14 mouse cellular contexts compared by ENCODE assay signal in genomic region chr17:56537912-56538311, GRCm38 (mm10). TPM values are rescaled to one million over a fixed set of nuclear protein-coding genes. Genes with fewer than 3 reads are reported as not detected.
DNase-seq lines count a peak whose midpoint lies in the region; ATAC-seq lines count a peak whose summit lies in the region.
"Had no signal": no experiment of that assay in that cellular context is flagged by ENCODE, and none has a peak within 500 bp of the region (broad histone marks: within the 10 kb centered on the region; RNA-seq: fewer than 3 reads in every experiment).

No protein-coding gene starts in this region.

- no peaks in the 10 kb centered on the region for H3K36me3 ChIP-seq in heart, embryonic 12.5 days
- no peaks in the 10 kb centered on the region for H3K36me3 ChIP-seq in forebrain, embryonic 12.5 days (replicated peaks)
- H3K36me3 ChIP-seq in midbrain, embryonic 11.5 days (ENCODE audit: control insufficient read depth, insufficient read depth, low read length) = no peaks in the 10 kb centered on the region
- H3K36me3 ChIP-seq: limb, embryonic 13.5 days had no signal

- H3K9ac ChIP-seq in heart, embryonic 12.5 days = no peak overlapping the region
- H3K9ac ChIP-seq in forebrain, embryonic 12.5 days = no peak overlapping the region
- no peak overlapping the region for H3K9ac ChIP-seq in midbrain, embryonic 11.5 days (ENCODE audit: low read length)
- H3K9ac ChIP-seq: limb, embryonic 13.5 days had no signal

- H3K4me1 ChIP-seq in heart, embryonic 12.5 days (replicated peaks) = 0 out of 2 replicates have a peak, but pooled peaks cover 7% of the 10 kb centered on the region
- peaks cover 57% of the 10 kb centered on the region for H3K4me1 ChIP-seq in forebrain, embryonic 12.5 days
- peaks cover 14% of the 10 kb centered on the region for H3K4me1 ChIP-seq in midbrain, embryonic 11.5 days (ENCODE audit: control insufficient read depth, insufficient read depth, low read length)
- H3K4me1 ChIP-seq: limb, embryonic 13.5 days had no signal

- H3K27me3 ChIP-seq in heart, embryonic 12.5 days (replicated peaks) = peaks cover 15% of the 10 kb centered on the region; the same call in 1 of the 2 replicates
- H3K27me3 ChIP-seq in forebrain, embryonic 12.5 days = no peaks in the 10 kb centered on the region
- no peaks in the 10 kb centered on the region for H3K27me3 ChIP-seq in midbrain, embryonic 11.5 days (ENCODE audit: control insufficient read depth, insufficient read depth, low read length)
- H3K27me3 ChIP-seq: limb, embryonic 13.5 days had no signal

- intact Hi-C loops in heart, postnatal 36 days (cut with DNase I) = no loop called here

- H3K4me3 ChIP-seq in heart, embryonic 12.5 days = no peak overlapping the region
- no peak overlapping the region for H3K4me3 ChIP-seq in forebrain, embryonic 12.5 days (replicated peaks)
- H3K4me3 ChIP-seq in midbrain, embryonic 11.5 days (ENCODE audit: low read depth, low read length) = no peak overlapping the region
- H3K4me3 ChIP-seq: limb, embryonic 13.5 days had no signal

- no peak overlapping the region for H3K4me2 ChIP-seq in heart, embryonic 12.5 days
- no peak overlapping the region for H3K4me2 ChIP-seq in forebrain, embryonic 12.5 days
- H3K4me2 ChIP-seq in midbrain, embryonic 11.5 days = no peak overlapping the region
- H3K4me2 ChIP-seq: limb, embryonic 13.5 days had no signal

- H3K27ac ChIP-seq in heart, embryonic 12.5 days (ENCODE audit: poor library complexity, severe bottlenecking) = no peak overlapping the region
- H3K27ac ChIP-seq in forebrain, embryonic 12.5 days = peak overlapping the region; percentile 74
- no peak overlapping the region for H3K27ac ChIP-seq in midbrain, embryonic 11.5 days (ENCODE audit: low read depth, low read length)
- H3K27ac ChIP-seq: limb, embryonic 13.5 days had no signal

- H3K9me3 ChIP-seq in heart, embryonic 12.5 days (replicated peaks) = no peaks in the 10 kb centered on the region
- H3K9me3 ChIP-seq in forebrain, embryonic 12.5 days = no peaks in the 10 kb centered on the region
- no peaks in the 10 kb centered on the region for H3K9me3 ChIP-seq in midbrain, embryonic 11.5 days (ENCODE audit: control insufficient read depth, low read length)
- H3K9me3 ChIP-seq: limb, embryonic 13.5 days had no signal

- DNase-seq in heart, postnatal 4 days = peak; percentile 19
- peak; percentile 84 for DNase-seq in Muller cell, postnatal 12 days (ENCODE audit: inconsistent ontology term)
- no peak for DNase-seq in midbrain, embryonic 11.5 days (ENCODE audit: low spot score, missing footprints)
- no peak for DNase-seq in spleen, adult 12 weeks (ENCODE audit: low spot score)
- no peak for DNase-seq in urinary bladder, adult 18-20 months (ENCODE audit: low spot score in 2 of 2)
- no peak for DNase-seq in heart, postnatal 36 days
- DNase-seq: kidney, postnatal 10 days; spleen, adult 18-20 months; thymus, postnatal 4 days had no signal

- ATAC-seq in heart, embryonic 12.5 days (ENCODE audit: insufficient number of reproducible peaks, low FRiP score) = no peak
- ATAC-seq in forebrain, embryonic 12.5 days (ENCODE audit: low FRiP score) = peak; percentile 62
- ATAC-seq in midbrain, embryonic 11.5 days (ENCODE audit: low FRiP score) = peak; percentile 59

- 18% methylated on average over 8 of the region's 8 CpGs for WGBS in heart, embryonic 12.5 days
- 5% methylated on average over 8 of the region's 8 CpGs for WGBS in forebrain, embryonic 12.5 days
- 10% methylated on average over 8 of the region's 8 CpGs for WGBS in midbrain, embryonic 11.5 days

RNA-seq across cellular contexts. Expression of gene Gm20219, which starts 16.3 kb away (rescaled TPM):
- total RNA-seq in heart, postnatal 4 days (2021) = under 1 TPM; 0.54 to 0.71 TPM
- polyA plus RNA-seq in heart, embryonic 12.5 days (2016; fragmentation: Nextera tagmentation; extraction: Ambion mirVana) = 0.35 and 0.40 TPM in 2 replicates
- polyA plus RNA-seq in forebrain, embryonic 12.5 days (2016; fragmentation: Nextera tagmentation; extraction: Ambion mirVana) = 0.87 and 1.4 TPM in 2 replicates
- polyA plus RNA-seq in midbrain, embryonic 11.5 days (2014; fragmentation: Nextera tagmentation; extraction: Ambion mirVana) = 0.45 and 0.58 TPM in 2 replicates
- under 1 TPM in 1 of 2 experiments, not detected in 1; 0.22 TPM for total RNA-seq in heart, postnatal 36 days (2021)

RNA-seq across cellular contexts. Expression of gene Znrf4, which starts 25.7 kb away (rescaled TPM):
- total RNA-seq in heart, postnatal 4 days (2021) = not detected
- not detected in 2 replicates for polyA plus RNA-seq in heart, embryonic 12.5 days (2016; fragmentation: Nextera tagmentation; extraction: Ambion mirVana)
- polyA plus RNA-seq in forebrain, embryonic 12.5 days (2016; fragmentation: Nextera tagmentation; extraction: Ambion mirVana) = not detected in 2 replicates
- polyA plus RNA-seq in midbrain, embryonic 11.5 days (2014; fragmentation: Nextera tagmentation; extraction: Ambion mirVana) = not detected in 2 replicates
- not detected for total RNA-seq in heart, postnatal 36 days (2021)
- total RNA-seq: gastrocnemius, adult 18-20 months; megakaryocyte-erythroid progenitor cell, adult 5-6 weeks had no signal
- polyA plus RNA-seq: limb, embryonic 13.5 days had no signal

RNA-seq across cellular contexts. Expression of gene Safb2, which starts 46.5 kb away (rescaled TPM):
- total RNA-seq in heart, postnatal 4 days (2021) = 10 to 100 TPM; 69.2 to 70.0 TPM
- 61.1 and 61.2 TPM in 2 replicates for polyA plus RNA-seq in heart, embryonic 12.5 days (2016; fragmentation: Nextera tagmentation; extraction: Ambion mirVana)
- 100 and 104 TPM in 2 replicates for polyA plus RNA-seq in forebrain, embryonic 12.5 days (2016; fragmentation: Nextera tagmentation; extraction: Ambion mirVana)
- polyA plus RNA-seq in midbrain, embryonic 11.5 days (2014; fragmentation: Nextera tagmentation; extraction: Ambion mirVana) = 45.8 and 46.5 TPM in 2 replicates
- total RNA-seq in heart, postnatal 36 days (2021) = 10 to 100 TPM; 41.4 to 48.5 TPM

RNA-seq across cellular contexts. Expression of gene Safb, which starts 46.7 kb away (rescaled TPM):
- total RNA-seq in heart, postnatal 4 days (2021) = 10 to 100 TPM; 89.2 to 92.5 TPM
- 93.1 and 101 TPM in 2 replicates for polyA plus RNA-seq in heart, embryonic 12.5 days (2016; fragmentation: Nextera tagmentation; extraction: Ambion mirVana)
- 180 and 187 TPM in 2 replicates for polyA plus RNA-seq in forebrain, embryonic 12.5 days (2016; fragmentation: Nextera tagmentation; extraction: Ambion mirVana)
- 110 and 113 TPM in 2 replicates for polyA plus RNA-seq in midbrain, embryonic 11.5 days (2014; fragmentation: Nextera tagmentation; extraction: Ambion mirVana)
- 10 to 100 TPM; 55.1 to 65.8 TPM for total RNA-seq in heart, postnatal 36 days (2021)

Comparison
In these comparisons a context has a peak if more than half of its experiments do, and no peak if none do; other contexts are left out.
1. DNase-seq: peak in heart, postnatal 4 days (single experiment) and Muller cell, postnatal 12 days (single experiment); none in midbrain, embryonic 11.5 days (single experiment), spleen, adult 12 weeks (single experiment), urinary bladder, adult 18-20 months (0 of 2) and heart, postnatal 36 days (0 of 2).